Mouse (Mus musculus): ENCODE data around the gene Pik3r5.
A peak's percentile ranks its signal among the peaks of the same experiment; 100 is the strongest.

Gene Pik3r5

GRCm38 (mm10) chr11:68485206-68485942 lies 53.5 kb downstream of the Pik3r5 start:
- DNase-seq (ENCODE audit: low read depth, low spot score): peak; percentile 39

GRCm38 (mm10) chr11:68486093-68486492 lies 54.2 kb downstream of the Pik3r5 start:
- DNase-seq (ENCODE audit: low read depth, low spot score): no peak

- no peak for DNase-seq (ENCODE audit: low read depth, low spot score)
Observed at GRCm38 (mm10) chr11:68487720-68488119, 55.8 kb downstream of the Pik3r5 start.

GRCm38 (mm10) chr11:68488256-68488824 lies 56.4 kb downstream of the Pik3r5 start:
- no peak for DNase-seq (ENCODE audit: low read depth, low spot score)

GRCm38 (mm10) chr11:68489236-68489635 lies 57.3 kb downstream of the Pik3r5 start:
- no peak for DNase-seq (ENCODE audit: low read depth, low spot score)

GRCm38 (mm10) chr11:68492592-68492991 lies 60.7 kb downstream of the Pik3r5 start:
- DNase-seq (ENCODE audit: low read depth, low spot score): no peak

- no peak for DNase-seq (ENCODE audit: low read depth, low spot score)
Observed at GRCm38 (mm10) chr11:68493760-68494159, 61.8 kb downstream of the Pik3r5 start.

- no peak for DNase-seq (ENCODE audit: low read depth, low spot score)
Observed at GRCm38 (mm10) chr11:68497081-68497480, 65.2 kb downstream of the Pik3r5 start.

GRCm38 (mm10) chr11:68498517-68498916 lies 66.6 kb downstream of the Pik3r5 start:
- no peak for DNase-seq (ENCODE audit: low read depth, low spot score)

- no peak for DNase-seq (ENCODE audit: low read depth, low spot score)
Observed at GRCm38 (mm10) chr11:68498999-68499699, 67.2 kb downstream of the Pik3r5 start.

- DNase-seq (ENCODE audit: low read depth, low spot score): no peak
Observed at GRCm38 (mm10) chr11:68500949-68501350, 69.0 kb downstream of the Pik3r5 start.

GRCm38 (mm10) chr11:68502408-68502807 lies 70.5 kb downstream of the Pik3r5 start:
- DNase-seq (ENCODE audit: low read depth, low spot score): no peak

- no peak for DNase-seq (ENCODE audit: low read depth, low spot score)
Observed at GRCm38 (mm10) chr11:68502902-68503629, 71.1 kb downstream of the Pik3r5 start, which contains the start of gene Pik3r6. Gene Pik3r6, plus strand, starts transcription at chr11:68503019.

- DNase-seq (ENCODE audit: low read depth, low spot score): no peak
Observed at GRCm38 (mm10) chr11:68504913-68505312, 73.0 kb downstream of the Pik3r5 start.

- DNase-seq (ENCODE audit: low read depth, low spot score): no peak
Observed at GRCm38 (mm10) chr11:68507246-68507645, 75.3 kb downstream of the Pik3r5 start.

- DNase-seq (ENCODE audit: low read depth, low spot score): no peak
Observed at GRCm38 (mm10) chr11:68508619-68509018, 76.7 kb downstream of the Pik3r5 start.

- DNase-seq (ENCODE audit: low read depth, low spot score): no peak
Observed at GRCm38 (mm10) chr11:68509194-68509593, 77.3 kb downstream of the Pik3r5 start.

GRCm38 (mm10) chr11:68513969-68514368 lies 82.0 kb downstream of the Pik3r5 start:
- no peak for DNase-seq (ENCODE audit: low read depth, low spot score)

GRCm38 (mm10) chr11:68519362-68519761 lies 87.4 kb downstream of the Pik3r5 start:
- DNase-seq (ENCODE audit: low read depth, low spot score): no peak

GRCm38 (mm10) chr11:68519815-68520214 lies 87.9 kb downstream of the Pik3r5 start:
- no peak for DNase-seq (ENCODE audit: low read depth, low spot score)

GRCm38 (mm10) chr11:68520439-68520838 lies 88.5 kb downstream of the Pik3r5 start:
- DNase-seq (ENCODE audit: low read depth, low spot score): no peak

- DNase-seq (ENCODE audit: low read depth, low spot score): no peak
Observed at GRCm38 (mm10) chr11:68521352-68521751, 89.4 kb downstream of the Pik3r5 start.

Measured in brain, embryonic 18.5 days (tissue).